Mouse (Mus musculus): ENCODE data around the gene Ufd1. TPM values are rescaled to one million over a fixed set of nuclear protein-coding genes. Genes with fewer than 3 reads are reported as not detected.
A peak's percentile ranks its signal among the peaks of the same experiment; 100 is the strongest.

Gene Ufd1
- total RNA-seq, 2 experiments from 2014 or later: 44.4 to 48.9 TPM

DNA sequence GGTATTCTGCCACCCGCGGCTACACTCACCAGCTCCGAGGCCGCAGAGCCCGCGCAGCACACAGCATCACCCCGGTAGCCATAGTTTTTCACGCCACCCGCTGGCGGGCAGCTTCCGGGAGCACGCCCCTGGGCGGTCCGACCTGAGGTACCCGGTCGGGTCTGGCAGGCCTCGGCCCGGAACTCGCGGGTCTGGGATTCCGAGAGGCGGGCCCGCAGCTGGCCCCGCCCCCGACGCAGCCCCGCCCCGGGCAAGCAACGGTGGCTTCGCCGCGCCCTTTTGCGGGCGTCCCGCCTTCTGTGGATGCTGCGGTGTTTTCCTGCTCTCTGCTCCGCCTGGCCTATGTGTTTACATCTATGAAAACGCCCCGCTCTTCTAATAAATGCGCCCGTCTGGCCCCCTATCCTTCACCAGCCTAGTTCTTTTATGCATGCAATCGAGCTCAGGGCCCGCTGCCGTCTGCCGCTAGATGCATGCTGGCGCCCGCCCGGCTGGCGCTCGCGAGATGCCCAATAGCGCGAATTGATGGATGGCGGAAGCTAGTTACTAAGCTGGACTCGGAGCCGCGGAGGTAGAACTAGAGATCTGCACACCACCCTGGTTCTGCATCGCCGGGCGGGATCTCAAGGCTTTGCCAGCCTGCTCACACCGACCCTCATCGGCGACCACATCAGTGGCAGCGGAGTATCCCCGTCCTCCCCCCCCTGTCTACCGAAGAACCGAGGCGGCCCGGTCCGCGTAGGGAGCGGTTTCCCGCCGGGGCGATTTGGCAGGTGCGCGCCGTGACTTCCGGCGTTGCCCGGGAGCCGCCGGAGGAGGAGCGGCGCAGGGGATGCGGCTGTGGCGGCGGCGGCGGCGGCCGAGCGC is 65.1 kb downstream of the Ufd1 start, which contains the start of the genes Mrpl40 and Hira:
Mrpl40 (minus strand) TSS at position 421 of the 867 bp plus-strand sequence.
Hira (plus strand) TSS at position 596 of the 867 bp plus-strand sequence.
- peak; percentile 96 for DNase-seq
- intact Hi-C loops (cut with DNase I; ENCODE audit: low total_unique reads): loop anchor here (10.0 kb wide), 1 partner anchor 1642 kb away; the partner anchor contains the start of gene Hic2

DNA sequence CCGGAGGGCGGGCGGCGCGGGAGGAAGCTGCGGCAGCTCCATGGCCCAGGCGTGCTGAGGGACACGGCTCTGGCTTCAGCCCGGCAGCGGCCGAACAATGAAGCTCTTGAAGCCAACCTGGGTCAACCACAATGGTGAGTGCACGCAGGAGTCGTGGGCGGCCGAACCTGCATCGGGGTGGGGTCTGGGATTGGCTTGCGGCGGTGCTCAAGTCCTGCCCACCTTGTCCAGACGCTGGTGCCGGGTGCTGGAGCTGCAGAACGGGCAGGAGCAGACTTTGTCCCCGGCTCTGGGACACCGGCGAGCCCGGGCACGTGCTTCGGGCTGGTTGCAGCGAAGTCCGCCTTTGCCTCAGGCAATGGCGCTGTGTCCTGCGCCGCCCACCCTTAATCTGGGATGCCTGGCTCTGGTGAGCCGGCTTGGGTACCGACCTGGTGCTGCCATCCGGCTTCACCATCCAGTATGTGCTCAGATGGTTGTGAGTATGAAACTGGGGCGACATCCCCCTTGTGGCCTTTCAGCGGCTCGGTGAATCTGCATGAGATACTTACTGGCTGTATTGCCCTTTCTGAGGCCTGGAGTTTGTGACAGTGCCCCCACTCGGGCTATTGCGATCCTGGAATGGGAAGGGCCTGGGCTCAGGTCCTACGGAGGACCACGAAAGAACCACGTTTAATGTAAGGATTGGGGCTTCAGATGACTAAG is 66.0 kb downstream of the Ufd1 start:
- DNase-seq: peak; percentile 31
- intact Hi-C loops (cut with DNase I; ENCODE audit: low total_unique reads): loop anchor here (10.0 kb wide), 1 partner anchor 1643 kb away; the partner anchor contains the start of gene Hic2

- intact Hi-C loops (cut with DNase I; ENCODE audit: low total_unique reads): loop anchor here (10.0 kb wide), 1 partner anchor 1643 kb away; the partner anchor contains the start of gene Hic2
These were observed 66.6 kb downstream of the Ufd1 start for GRCm38 (mm10) chr16:18878091-18878720.

GRCm38 (mm10) chr16:18884044-18884443 is 72.5 kb downstream of the Ufd1 start:
- no peak for DNase-seq
- intact Hi-C loops (cut with DNase I; ENCODE audit: low total_unique reads): no loop called here

More at GRCm38 (mm10) chr16:18878091-18878720, 66.6 kb downstream of the Ufd1 start:
- DNase-seq: no peak

Other genes starting within 250 kb of the Ufd1 start
- 1 to 10 TPM in 1 of 2 experiments, under 1 TPM in 1; 0.78 to 3.1 TPM for gene Tbx1, start 221.1 kb upstream of the Ufd1 start, total RNA-seq (2021)
- not detected for gene Gp1bb, start 189.4 kb upstream of the Ufd1 start, total RNA-seq (2021)
- 1 to 10 TPM; 1.0 to 1.7 TPM for gene Gm49601, start 185.4 kb upstream of the Ufd1 start, total RNA-seq (2021)
- gene Sept5, start 181.8 kb upstream of the Ufd1 start, total RNA-seq (2021): 1 to 10 TPM; 6.0 to 8.4 TPM
- 10 to 100 TPM; 31.4 to 38.9 TPM for gene Cldn5, start 34.9 kb upstream of the Ufd1 start, total RNA-seq (2021)
- 1 to 10 TPM; 2.4 to 2.6 TPM for gene Cdc45, start 208 bp downstream of the Ufd1 start, total RNA-seq (2021)
- 10 to 100 TPM; 13.8 to 14.3 TPM for gene 2510002D24Rik, start 24.8 kb downstream of the Ufd1 start, total RNA-seq (2021)
- gene Gm28539, start 24.8 kb downstream of the Ufd1 start, total RNA-seq (2021): 1 to 10 TPM; 1.3 to 2.1 TPM
- gene Mrpl40, start 65.1 kb downstream of the Ufd1 start, total RNA-seq (2021): 10 to 100 TPM; 41.2 to 43.7 TPM
- 10 to 100 TPM; 20.4 to 25.3 TPM for gene Hira, start 65.3 kb downstream of the Ufd1 start, total RNA-seq (2021)